Mouse (Mus musculus): Measurements from ENCODE around the gene Gsap.
"Not testable (repeated sequence)": the region's sequence is repeated elsewhere in the genome, so short reads cannot be mapped to it uniquely, and the experiment has no call there.

Gsap gene

DNA sequence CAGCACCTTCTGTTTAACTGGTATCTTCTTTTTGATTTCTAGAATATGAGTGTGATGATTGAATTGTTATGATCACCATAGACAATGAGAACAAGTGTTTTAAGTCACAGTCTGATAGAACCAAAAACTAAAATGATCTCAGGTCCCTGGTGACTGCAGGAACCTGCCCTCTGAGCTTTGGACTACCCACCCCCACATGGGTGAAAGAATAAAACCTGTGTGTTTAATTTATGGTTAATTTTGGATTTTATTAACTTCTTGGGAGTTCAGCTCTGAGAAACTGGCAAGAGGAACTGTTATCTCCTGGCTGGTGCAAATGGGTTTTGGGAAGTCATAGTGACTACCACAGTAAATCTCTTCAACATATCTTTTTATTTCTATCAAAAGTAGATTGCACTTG lies 6.6 kb upstream of the Gsap start:
- DNase-seq (ENCODE audit: low spot score in 2 of 2) = no peak

DNA sequence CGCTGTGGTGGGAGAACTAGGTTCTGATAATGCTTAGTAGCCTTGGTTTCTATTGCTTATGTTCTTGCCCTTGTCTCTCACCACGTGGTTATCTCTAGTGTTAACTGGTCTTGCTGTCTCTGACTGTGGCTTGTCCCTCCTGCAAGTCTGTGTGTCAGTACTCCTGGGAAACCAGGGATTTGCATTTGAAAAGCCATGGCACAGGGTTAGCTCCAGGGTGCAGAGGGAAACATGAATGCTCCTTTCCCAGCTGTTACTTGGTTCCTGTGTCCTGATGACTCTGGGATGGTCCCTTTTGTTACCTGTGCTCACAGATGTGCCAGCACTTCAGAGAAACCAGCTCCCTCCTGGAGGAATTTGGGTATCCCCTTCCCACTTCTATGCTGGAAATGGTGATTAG lies 3.0 kb upstream of the Gsap start:
- DNase-seq (ENCODE audit: low spot score in 2 of 2) = not testable (repeated sequence)

DNA sequence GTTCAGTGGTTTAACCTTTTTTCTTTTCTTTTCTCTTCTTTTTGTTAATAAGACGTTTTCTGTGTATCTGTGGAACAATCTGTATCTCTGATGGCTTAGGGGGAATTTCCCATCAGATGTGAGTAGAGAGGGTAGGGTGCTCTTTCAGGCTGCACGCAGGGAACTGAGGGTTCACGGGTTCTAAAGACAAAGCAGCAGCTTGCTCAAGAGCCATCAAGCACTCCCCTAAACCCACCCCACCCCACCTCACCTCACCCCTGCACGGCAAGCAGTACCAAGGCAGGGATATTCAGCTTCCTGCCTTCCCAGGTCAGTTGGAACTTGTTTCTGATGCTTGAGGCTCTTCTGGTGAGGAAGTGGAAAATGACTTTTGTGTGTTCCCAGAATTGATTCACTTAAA lies 766 bp downstream of the Gsap start:
- DNase-seq (ENCODE audit: low spot score in 2 of 2) = no peak

DNA sequence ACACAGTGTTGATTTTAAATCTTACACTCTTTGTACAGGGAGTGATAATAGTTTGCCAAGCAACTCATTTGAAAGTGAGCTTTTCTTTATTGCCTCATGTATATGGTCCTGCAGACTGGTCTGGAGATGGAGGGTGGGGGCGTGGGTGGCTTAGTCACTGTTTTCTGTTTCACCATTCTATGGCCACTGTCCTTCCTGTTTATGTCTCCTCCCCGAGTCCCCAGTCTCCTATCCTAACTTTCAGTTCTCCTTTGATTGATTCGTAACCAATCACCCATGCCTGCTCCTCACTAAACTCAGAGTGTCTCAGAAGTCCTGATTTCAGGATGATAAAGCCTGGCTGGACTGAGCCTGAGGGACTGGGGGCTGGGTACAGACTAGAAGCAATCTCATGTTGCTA lies 2.4 kb downstream of the Gsap start:
- DNase-seq (ENCODE audit: low spot score in 2 of 2) = no peak

DNA sequence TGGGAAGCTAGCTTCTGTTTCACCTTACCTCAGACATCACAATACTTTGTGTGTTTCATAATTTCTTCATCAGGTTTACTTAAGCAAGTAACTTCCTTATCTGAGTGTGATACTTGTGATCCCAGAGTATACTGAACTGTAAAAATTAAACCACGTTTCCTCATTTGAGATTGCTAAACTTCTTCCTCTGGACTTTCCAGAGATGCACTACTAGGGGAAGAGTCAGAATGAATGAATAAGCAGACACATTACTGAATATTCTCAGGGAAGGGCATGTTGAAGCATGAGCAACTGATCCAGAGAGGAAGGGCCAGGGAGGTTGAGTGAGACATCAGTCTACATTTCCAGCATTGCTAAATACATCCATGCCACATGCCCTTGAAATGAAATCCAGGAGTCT lies 3.0 kb downstream of the Gsap start:
- DNase-seq (ENCODE audit: low spot score in 2 of 2) = no peak

DNA sequence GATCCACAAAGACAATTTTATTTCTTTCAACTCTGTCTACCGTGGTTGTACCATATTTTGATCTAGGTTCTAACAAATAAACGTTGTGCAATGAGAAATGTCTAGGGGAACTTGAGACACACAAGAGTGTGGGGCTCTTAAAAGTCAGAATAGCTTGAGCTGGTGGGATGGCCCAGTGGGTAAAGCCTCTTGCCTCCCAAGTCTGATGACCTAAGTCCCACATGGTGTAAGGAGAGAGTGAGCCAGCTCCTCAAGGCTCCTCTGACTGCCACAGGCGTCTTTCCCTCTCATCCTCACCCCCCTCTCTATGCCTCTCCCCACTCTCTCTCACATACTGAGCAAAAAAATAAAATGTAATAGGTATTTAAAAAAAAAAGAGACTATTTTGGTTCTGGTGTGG lies 3.4 kb downstream of the Gsap start:
- no peak for DNase-seq (ENCODE audit: low spot score in 2 of 2)

DNA sequence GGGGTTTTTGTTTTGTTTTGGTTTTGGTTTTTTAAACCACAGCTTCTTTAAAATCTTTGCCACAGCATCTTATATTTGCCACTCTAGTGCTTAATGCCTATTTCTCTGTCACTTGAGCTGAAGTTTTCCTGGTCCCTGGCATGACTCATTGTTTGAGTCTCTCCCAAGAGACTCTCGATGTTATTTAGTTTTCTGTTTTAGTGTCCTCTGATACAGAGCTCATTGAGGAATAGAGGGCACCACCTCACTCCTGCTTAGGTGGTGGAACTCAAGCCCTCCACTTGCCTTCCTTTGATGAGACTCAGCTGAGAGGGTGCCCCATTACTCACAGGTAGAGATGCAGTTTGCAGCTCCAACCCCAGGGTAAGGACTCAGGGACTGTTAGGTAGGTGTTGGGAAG lies 17.4 kb downstream of the Gsap start:
- no peak for DNase-seq (ENCODE audit: low spot score in 2 of 2)

DNA sequence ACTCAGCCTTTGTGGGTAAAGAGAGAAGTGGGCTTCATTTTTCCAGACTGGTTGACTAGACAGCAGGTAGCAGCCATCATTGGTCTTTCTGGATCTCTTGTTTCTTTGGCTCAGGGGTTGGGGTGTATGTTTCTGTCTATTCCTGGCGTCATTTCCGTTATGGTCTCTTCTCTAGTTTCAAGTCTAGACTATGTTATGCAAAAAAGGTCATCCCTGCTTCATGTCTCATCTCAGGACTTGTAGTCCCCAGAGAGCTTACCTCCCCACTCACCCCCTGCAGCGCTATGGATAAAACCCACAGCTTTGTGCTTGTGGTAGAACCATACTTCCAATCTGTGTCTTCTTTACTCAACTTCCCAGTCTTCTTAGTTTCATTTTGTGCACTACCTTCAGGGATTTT lies 18.1 kb downstream of the Gsap start:
- no peak for DNase-seq (ENCODE audit: low spot score in 2 of 2)

DNA sequence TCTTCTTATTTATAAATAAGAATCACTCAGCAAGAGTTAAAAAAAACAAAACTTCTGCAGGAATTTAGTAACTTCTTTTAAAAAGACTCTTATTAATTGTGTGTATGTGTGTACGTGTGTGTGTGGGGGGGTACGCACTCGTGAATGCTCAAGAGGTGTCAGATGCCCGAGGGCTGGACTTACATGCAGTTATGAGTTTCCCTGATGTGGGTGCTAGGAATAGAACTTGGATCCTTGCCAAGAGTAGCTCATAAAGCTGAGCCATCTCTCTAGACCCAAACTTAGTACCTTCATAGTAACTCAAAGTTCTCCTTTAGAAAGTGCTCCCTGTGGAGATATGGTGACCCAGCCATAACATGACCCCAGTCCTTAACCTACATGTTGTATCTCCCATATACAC lies 20.0 kb downstream of the Gsap start:
- DNase-seq (ENCODE audit: low spot score in 2 of 2) = no peak

DNA sequence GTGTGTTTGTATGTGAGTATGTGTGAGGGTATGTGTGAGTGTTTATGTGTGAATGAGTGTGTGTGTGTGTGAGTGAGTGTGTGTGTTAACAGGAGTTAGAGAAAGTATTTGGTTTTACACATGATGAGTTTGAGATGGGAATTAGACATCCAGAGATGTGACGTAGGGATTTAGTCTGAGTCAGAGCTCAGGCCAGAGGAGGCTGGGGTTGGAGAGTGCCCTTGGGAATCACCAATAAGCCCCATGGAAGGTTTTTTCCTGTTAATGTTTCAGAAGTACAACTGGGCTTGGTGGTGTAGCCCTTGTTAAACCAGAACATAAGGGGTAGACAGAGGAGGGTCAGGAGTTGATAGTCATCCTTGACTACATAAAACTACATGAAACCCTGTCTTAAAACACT lies 25.4 kb downstream of the Gsap start:
- DNase-seq (ENCODE audit: low spot score in 2 of 2) = no peak

DNA sequence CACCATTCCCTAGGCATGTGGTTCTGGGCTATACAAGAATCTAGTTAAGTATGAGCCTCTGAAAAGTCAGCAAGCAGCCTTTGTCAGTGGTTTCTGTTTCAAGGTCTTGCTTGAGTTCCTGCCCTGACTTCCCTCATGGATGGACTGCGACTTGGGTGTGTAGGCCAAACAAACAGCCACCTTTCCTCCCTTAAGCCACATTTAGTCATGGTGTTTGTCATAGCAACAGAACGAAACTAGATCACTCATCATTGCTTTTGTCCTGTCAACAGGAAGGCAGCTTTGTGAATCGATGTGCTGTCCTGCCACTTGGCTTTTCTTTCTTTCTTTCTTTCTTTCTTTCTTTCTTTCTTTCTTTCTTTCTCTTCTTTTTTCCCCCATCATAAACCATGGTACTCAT lies 26.9 kb downstream of the Gsap start:
- no peak for DNase-seq (ENCODE audit: low spot score in 2 of 2)

DNA sequence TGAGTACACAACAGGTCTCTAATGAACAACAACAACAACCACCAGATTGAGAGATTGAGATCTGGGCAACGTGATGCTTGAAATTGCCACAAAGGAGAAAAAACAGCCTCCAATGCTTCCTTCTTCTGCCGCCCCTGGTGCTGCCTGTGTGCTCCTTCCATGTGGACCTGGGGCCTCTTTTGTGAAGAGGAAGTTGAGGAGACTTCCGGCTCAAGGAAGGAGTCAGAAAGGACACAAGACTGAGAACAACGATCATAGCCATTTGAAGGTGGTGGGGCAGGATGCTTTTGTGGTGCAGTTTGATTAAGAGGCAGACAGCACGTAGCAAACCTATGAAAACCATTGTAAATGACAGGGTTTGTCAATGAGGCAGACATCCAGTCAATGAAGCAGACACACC lies 27.7 kb downstream of the Gsap start:
- DNase-seq (ENCODE audit: low spot score in 2 of 2) = no peak

DNA sequence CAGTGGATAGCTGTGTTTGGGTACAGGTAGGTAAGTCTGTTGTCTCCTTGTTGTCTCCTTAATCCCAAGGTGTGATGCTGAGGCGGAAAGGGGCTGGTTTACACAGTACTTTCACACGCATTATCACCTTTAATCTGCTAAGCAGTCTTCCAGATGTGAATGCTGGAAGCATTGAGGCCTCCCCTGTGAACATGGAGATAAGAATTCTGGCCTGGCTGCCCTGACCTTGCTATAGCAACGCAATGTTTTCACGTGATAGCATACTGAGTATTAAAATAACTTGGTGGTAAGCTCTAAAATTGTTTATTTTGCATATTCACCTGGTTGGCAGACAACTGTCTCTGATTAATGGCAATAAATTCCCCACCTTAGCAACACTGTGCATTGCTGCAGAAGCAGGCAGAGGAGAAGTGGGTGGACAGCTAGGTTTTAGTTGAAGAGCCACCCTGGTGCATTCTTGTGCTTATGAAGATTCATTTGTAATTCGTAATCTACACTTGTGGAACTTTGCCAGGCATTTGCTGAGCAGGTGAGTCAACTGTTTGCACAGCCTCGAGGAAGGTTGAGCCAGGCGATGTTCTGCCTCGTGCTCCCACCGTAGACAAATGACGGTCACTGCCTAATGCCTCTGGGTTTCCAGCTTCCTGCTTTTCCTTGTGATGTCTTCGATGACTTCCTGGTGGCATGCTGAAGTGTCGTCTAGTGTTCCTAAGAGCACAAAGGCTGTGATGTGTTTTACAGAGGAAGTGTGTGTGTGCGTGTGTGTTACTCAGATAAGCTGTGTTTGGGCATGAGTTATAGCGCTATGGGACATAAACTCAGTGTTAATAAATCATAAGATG lies 31.6 kb downstream of the Gsap start:
- DNase-seq (ENCODE audit: low spot score in 2 of 2) = no peak

DNA sequence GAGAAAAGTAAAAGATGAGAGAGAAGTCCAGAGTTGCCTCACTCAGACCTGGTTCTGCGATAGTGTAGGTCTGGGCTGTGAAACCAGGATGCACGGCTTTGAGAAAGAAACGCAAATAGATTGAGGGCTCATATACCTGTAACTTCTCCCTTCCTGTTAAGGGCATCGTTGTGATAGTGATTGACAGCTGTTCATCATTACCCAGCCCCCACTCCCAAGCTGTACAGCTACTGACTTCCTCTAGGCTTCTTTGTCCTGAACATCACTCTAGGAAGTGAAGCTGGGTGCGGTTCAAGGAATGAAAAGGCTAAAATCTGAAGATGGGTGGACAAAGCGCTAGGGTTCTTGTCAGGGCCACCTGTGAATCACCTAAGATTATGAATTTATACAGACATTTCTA lies 46.8 kb downstream of the Gsap start:
- no peak for DNase-seq (ENCODE audit: low spot score in 2 of 2)

DNA sequence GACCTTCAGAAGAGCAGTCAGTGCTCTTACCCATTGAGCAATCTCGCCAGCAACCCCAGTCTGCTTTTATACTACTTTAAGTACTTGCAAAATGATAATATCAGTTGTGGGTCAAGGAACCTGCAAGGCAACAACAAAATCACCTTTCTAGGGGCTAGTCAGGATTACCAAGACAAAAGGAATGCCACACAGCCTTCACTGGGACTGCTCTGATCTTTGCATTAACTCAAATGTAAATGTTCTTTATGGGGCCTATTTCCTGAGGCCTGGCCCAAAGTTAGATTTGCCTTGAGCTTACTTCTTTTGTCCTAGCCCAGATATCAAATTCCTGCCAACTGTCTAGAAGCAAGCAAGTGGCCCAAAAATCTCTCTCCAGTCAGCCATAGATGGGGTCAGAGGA lies 58.5 kb downstream of the Gsap start:
- no peak for DNase-seq (ENCODE audit: low spot score in 2 of 2)

DNA sequence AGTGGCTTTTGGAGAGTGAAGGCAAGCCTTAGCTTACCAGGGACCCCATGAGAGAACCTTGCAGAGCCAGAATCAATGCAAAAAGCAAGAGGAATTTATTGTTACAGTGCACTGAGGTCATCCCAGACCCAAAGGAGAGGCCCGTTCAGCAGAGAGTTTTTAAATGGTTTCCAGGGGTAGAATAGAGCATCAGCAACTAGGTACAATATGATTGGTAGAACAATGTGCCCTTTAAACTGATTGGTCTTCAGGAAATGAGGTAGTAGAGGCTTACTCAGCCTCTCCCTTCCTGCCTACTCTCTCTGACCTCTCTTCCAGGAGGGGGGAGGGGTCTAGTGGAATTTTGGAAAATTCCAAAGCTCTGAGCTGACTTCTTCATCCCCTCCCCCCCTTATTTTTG lies 59.2 kb downstream of the Gsap start:
- peak in 1 of 2 experiments; percentile 10 for DNase-seq (ENCODE audit: low spot score in 2 of 2)

DNA sequence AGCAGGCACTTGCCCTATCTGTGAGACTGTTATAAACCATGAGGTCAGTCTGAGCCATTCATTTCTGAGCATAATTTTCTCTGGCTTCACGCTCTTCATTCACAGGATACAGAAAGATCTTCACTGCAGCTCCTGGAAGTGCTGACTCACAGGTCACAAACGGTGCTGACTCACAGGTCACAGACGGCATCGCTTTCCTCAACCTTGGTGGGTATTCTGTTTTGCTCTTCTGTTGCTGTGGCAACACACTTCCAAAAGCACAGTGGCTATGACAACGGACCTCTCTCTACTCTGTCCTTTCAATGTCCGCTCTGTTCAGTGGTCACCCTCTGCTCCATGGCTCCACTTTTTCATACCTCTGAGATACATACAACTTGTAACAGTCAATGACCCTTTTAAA lies 60.7 kb downstream of the Gsap start:
- peak in 1 of 2 experiments; percentile 19 for DNase-seq (ENCODE audit: low spot score in 2 of 2)

DNA sequence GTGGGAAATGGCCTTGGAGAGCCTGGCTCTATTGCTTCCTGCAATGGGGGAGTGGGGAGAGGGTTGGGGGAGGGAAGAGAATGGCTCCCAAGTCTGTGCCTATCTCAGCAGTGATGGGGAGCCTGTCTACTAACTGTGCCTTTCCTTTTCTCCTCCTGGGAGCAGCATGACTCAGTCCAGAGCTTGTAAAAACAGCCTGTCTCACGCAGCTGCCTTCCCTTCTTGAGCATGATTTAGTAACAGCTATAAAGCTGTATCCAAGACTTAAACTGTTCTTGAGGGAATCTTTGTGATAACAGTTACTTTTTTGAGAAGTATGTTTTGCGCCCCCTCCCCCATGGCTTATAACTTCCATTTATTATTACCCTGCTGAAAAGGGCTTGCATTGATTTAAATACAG lies 61.9 kb downstream of the Gsap start:
- DNase-seq (ENCODE audit: low spot score in 2 of 2) = peak; percentile 48 to 71

DNA sequence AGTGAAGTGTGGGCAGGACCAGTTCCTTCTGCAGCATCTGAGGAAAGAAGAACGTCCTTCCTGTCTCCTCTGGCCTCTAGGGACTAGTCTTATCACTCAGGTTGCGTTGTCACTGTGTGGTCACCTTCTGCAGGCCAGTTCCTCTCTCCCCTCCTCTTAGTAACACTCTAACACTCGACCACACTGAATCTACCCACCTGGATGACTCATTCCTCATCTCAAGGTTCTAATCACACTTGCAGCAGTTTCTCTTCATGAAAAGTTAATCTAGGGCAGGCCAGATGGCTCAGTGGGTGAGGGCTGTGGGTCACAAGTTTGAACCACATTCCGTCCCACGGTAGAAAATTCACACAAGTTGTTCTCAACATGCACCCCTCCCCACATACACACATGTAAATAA lies 62.8 kb downstream of the Gsap start:
- DNase-seq (ENCODE audit: low spot score in 2 of 2) = peak in 1 of 2 experiments; percentile 20

DNA sequence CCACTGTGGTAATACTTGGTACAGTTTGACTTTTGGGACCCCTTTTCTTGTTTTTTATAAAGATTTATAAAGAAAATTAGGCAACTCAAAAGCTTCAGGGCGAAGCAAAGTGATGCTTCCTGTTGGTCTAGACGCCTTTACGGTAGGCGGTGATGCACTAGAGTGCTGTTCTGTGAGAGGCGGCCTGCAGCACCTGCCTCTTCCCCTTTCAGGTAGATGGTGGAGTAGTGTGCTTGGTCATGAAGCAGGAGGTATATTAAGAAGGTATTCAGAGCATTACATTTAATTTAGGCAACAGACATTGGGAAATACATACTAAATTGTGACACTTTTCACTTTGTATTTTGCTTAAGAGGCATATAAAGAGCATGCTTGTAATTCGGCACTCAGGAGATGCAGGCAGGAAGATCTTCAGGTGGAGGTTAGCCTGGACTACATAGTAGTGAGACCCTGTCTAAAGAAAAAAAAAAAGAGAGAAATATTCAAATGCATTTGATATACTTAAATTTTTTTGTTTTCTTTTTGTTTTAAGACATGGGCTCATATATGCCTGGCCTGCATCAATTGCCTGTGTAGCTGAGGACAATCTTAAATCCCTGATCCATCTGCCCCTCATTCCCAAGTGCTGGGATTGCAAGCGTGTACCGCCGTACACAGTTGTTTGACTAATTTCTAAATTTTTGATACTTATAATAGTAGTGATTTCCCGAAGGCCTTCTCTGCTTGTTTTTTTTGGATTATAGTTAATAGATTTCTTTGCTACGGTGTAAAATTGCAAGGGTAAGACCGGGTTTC lies 68.9 kb downstream of the Gsap start:
- DNase-seq (ENCODE audit: low spot score in 2 of 2) = no peak

DNA sequence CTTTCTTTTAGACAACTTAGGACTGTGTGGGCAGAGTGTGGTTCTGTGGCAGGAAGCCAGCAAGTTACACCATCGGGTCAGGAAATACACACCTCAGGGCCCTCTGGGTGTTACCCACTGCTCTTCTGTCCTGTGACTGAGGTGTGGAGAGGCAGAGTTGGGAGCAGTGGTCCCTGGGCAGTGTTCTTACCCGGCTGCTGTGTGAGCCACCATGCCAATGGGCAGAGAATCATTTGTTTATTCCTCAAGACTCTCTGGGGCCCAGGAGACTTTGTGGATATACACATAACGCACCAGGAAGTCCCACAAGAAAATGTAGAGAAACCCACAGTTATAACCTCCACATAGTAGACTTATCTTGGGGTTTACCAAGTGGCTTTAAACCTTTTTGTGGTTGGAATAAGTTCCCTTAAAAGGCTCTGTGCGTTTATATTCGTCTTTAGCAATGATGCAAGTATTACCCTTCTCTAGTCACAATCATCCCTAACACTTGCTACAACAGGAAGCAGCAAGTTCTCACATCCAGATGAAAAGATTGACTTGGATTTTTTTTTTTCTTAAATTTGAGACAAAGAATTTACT lies 69.6 kb downstream of the Gsap start:
- DNase-seq (ENCODE audit: low spot score in 2 of 2) = no peak

DNA sequence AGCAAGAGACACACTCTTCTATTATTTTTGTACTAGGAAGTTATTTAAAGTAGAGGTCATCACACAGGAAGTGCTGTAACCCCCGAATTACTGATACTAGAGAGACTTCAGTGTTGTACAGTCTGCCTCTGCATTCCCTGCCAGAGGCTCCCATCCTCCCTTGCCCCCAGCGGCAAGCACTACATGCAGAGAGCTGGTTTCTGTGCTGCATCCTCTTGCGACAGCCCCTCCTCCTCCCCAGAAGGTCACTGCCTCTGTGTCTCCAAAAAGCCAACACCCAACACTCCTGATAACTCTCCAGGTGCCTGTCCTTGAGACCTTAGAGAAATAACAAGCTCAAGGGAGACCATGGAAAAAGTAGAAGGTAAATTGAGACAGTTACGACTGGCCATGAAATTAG lies 71.1 kb downstream of the Gsap start:
- DNase-seq (ENCODE audit: low spot score in 2 of 2) = no peak

DNA sequence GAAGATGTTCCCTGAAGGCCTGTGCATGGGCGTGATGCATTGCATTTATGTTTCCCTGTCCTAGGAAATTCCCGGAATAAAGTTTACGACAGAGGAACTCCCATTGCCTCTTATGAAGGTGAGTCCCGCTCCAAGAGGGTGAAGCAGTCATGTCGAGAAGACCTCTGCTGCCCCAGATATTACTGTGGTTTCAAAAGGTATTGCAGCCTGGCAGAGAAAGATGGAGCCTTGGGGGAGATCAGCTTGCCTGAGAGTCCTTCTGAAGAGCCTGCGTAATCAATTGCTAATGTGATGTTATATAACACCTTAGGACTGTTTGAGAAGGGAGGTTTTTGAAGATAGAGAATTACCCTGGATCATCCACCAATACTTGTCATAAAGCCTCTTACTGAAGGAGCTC lies 71.8 kb downstream of the Gsap start:
- no peak for DNase-seq (ENCODE audit: low spot score in 2 of 2)
